Mouse (Mus musculus) sigmoid colon, adult 10 weeks (tissue): Measurements from ENCODE around the gene Rapgef3. TPM values are rescaled to one million over a fixed set of nuclear protein-coding genes. Genes with fewer than 3 reads are reported as not detected.

Experiments used
- polyA plus RNA-seq: library from polyadenylated mRNA; stranded (reverse); fragments of 350-450 nt; fragmentation: Illumina TruSeq; extraction: RNeasy Lipid Tissue Mini Kit (QIAGEN cat#74804); gene quantifications from one replicate; pipeline ENCODE4 v1.2.3, GENCODE M21; 2014; ENCODE audit warnings: low read depth, low replicate concordance

The Rapgef3 gene
- polyA plus RNA-seq: 0.38 TPM

GRCm38 (mm10) chr15:97767280-97768186 lies at the start of gene Rapgef3:
TSS of gene Rapgef3 (minus strand) at chr15:97767972.

GRCm38 (mm10) chr15:97778311-97779098 lies 10.7 kb upstream of the Rapgef3 start, which contains the start of gene Slc48a1:
TSS of gene Slc48a1 (plus strand) at chr15:97778520.

GRCm38 (mm10) chr15:97731111-97731510 lies 36.7 kb downstream of the Rapgef3 start, which contains the start of gene Endou:
TSS of gene Endou (minus strand) at chr15:97731339.

GRCm38 (mm10) chr15:97705211-97706050 lies 62.3 kb downstream of the Rapgef3 start, which contains the start of gene Rpap3:
TSS of gene Rpap3 (minus strand) at chr15:97705825.

Other genes with a start within 250 kb of the Rapgef3 start
- gene Rpap3, start 62.1 kb downstream of the Rapgef3 start, polyA plus RNA-seq: 12.0 TPM
- gene Endou, start 36.6 kb downstream of the Rapgef3 start, polyA plus RNA-seq: 0.47 TPM
- 12.9 TPM for gene Slc48a1, start 10.5 kb upstream of the Rapgef3 start, polyA plus RNA-seq
- gene Hdac7, start 76.5 kb upstream of the Rapgef3 start, polyA plus RNA-seq: 2.3 TPM
- gene Vdr, start 142.7 kb upstream of the Rapgef3 start, polyA plus RNA-seq: 131 TPM
- gene Tmem106c, start 196.2 kb upstream of the Rapgef3 start, polyA plus RNA-seq: 6.2 TPM
- gene Col2a1, start 236.7 kb upstream of the Rapgef3 start, polyA plus RNA-seq: not detected